Mouse (Mus musculus) CD4-positive naive resting alpha-beta T cell, adult 76 days (primary cell): ENCODE measurements around the gene Trpv5. TPM values are rescaled to one million over a fixed set of nuclear protein-coding genes. Genes with fewer than 3 reads are reported as not detected.

Source experiments
- total RNA-seq: library from RNA; stranded (reverse); gene quantifications from one replicate; pipeline ENCODE4 v1.2.4, GENCODE M21; 2023

The Trpv5 gene
- not detected for total RNA-seq

GRCm38 (mm10) chr6:41680669-41681068, at the start of gene Trpv5:
TSS of gene Trpv5 (minus strand) at chr6:41680769.

GRCm38 (mm10) chr6:41704123-41704522, 23.6 kb upstream of the Trpv5 start, which contains the start of gene Kel:
TSS of gene Kel (minus strand) at chr6:41704339.

GRCm38 (mm10) chr6:41684131-41684530, 3.6 kb upstream of the Trpv5 start, which contains the start of gene Llcfc1:
TSS of gene Llcfc1 (plus strand) at chr6:41684431.

GRCm38 (mm10) chr6:41636178-41636577, 44.4 kb downstream of the Trpv5 start, which contains the start of gene Trpv6:
TSS of gene Trpv6 (minus strand) at chr6:41636405.

GRCm38 (mm10) chr6:41605061-41605793, 75.3 kb downstream of the Trpv5 start, which contains the start of gene Ephb6:
TSS of gene Ephb6 (plus strand) at chr6:41605482.

Other genes with a start within 250 kb of the Trpv5 start
- gene Gm10334, start 234.6 kb downstream of the Trpv5 start, total RNA-seq, result not detected
- not detected for gene Prss1, start 221.8 kb downstream of the Trpv5 start, total RNA-seq
- not detected for gene Prss2, start 159.0 kb downstream of the Trpv5 start, total RNA-seq
- gene Ephb6, start 75.3 kb downstream of the Trpv5 start, total RNA-seq, result 40.0 TPM
- gene Trpv6, start 44.4 kb downstream of the Trpv5 start, total RNA-seq, result not detected
- gene Llcfc1, start 3.7 kb upstream of the Trpv5 start, total RNA-seq, result not detected
- 4.6 TPM for gene Kel, start 23.6 kb upstream of the Trpv5 start, total RNA-seq
- gene Olfr459, start 94.4 kb upstream of the Trpv5 start, total RNA-seq, result not detected
- not detected for gene Pip, start 166.8 kb upstream of the Trpv5 start, total RNA-seq
- gene Sval2, start 172.2 kb upstream of the Trpv5 start, total RNA-seq, result not detected